Mouse (Mus musculus) intestine, postnatal 0 days (tissue): Measurements from ENCODE around the gene Plxnb2. TPM values are rescaled to one million over a fixed set of nuclear protein-coding genes. Genes with fewer than 3 reads are reported as not detected.

Source experiments
- ATAC-seq: fragments of 200-750 bp; cut with Nextera tagmentation; 2 replicates; pipeline ENCODE4 v1.8.0; 2017; ENCODE audit warnings: mild to moderate bottlenecking, moderate TSS enrichment, moderate library complexity
- H3K27ac ChIP-seq: fragments of 300-500 bp; sonication (generic); 2 replicates; pipeline ENCODE4 v1.5.1; 2014; ENCODE audit warnings: mild to moderate bottlenecking, low read depth, low read length, moderate library complexity
- H3K27me3 ChIP-seq: fragments of 300-500 bp; sonication (generic); replicated peaks from 2 replicates; pipeline ENCODE4 v1.6.1; 2014; ENCODE audit warnings: low read length, mixed read lengths; ENCODE audit not compliant: control insufficient read depth, insufficient read depth
- H3K36me3 ChIP-seq: fragments of 300-500 bp; sonication (generic); 2 replicates; pipeline ENCODE4 v1.6.1; 2014; ENCODE audit warnings: mild to moderate bottlenecking, moderate library complexity; ENCODE audit not compliant: control insufficient read depth, insufficient read depth
- H3K4me1 ChIP-seq: fragments of 300-500 bp; sonication (generic); replicated peaks from 2 replicates; pipeline ENCODE4 v1.6.1; 2014; ENCODE audit warnings: antibody characterized with exemption, low read length, mixed read lengths; ENCODE audit not compliant: control insufficient read depth, insufficient read depth
- H3K4me2 ChIP-seq: fragments of 300-500 bp; sonication (generic); replicated peaks from 2 replicates; pipeline ENCODE4 v1.6.1; 2014; ENCODE audit warnings: low read depth, mild to moderate bottlenecking, moderate library complexity
- H3K4me3 ChIP-seq: fragments of 300-500 bp; sonication (generic); 2 replicates; pipeline ENCODE4 v1.5.1; 2014; ENCODE audit warnings: low read depth, low read length
- H3K9ac ChIP-seq: fragments of 300-500 bp; sonication (generic); 2 replicates; pipeline ENCODE4 v1.6.1; 2014; ENCODE audit warnings: mild to moderate bottlenecking, low read depth, low read length
- H3K9me3 ChIP-seq: fragments of 300-500 bp; sonication (generic); 2 replicates; pipeline ENCODE4 v1.6.1; 2016; ENCODE audit warnings: mixed run types; ENCODE audit not compliant: control insufficient read depth
- CTCF ChIP-seq: sonication (generic); IDR thresholded peaks from 2 replicates; pipeline ENCODE4 v1.5.1; 2016; ENCODE audit warnings: low read depth, mild to moderate bottlenecking, control low read depth, antibody characterized with exemption, moderate library complexity
- WGBS: fragments of 180-500 bp; shearing (Covaris S2); extraction: QIAGEN DNeasy Blood & Tissue Kit; methylation state at CpG from one replicate; pipeline ENCODE4 v1.1.7; 2014; 5-methylcytosine and 5-hydroxymethylcytosine counted together
- polyA plus RNA-seq: library from polyadenylated mRNA; unstranded; fragments of >200 nt; fragmentation: Nextera tagmentation; extraction: Ambion mirVana; gene quantifications from 2 replicates; pipeline ENCODE4 v1.2.1, GENCODE M21; 2015

Gene Plxnb2
- polyA plus RNA-seq, 1 experiment from 2014 or later = 71.5 TPM

GRCm38 (mm10) chr15:89161397-89161796, 19.2 kb downstream of the Plxnb2 start:
- 52% methylated on average over 9 of the region's 9 CpGs for WGBS
- H3K27me3 ChIP-seq = no peaks in the 10 kb centered on the region
- peaks cover 100% of the 10 kb centered on the region for H3K36me3 ChIP-seq
- no peak overlapping the region for H3K27ac ChIP-seq
- no peak overlapping the region for H3K9ac ChIP-seq
- no peak for ATAC-seq
- H3K4me2 ChIP-seq = no peak overlapping the region
- no peak for TF ChIP-seq CTCF
- H3K4me3 ChIP-seq = no peak overlapping the region
- H3K9me3 ChIP-seq = no peaks in the 10 kb centered on the region
- no peaks in the 10 kb centered on the region for H3K4me1 ChIP-seq

GRCm38 (mm10) chr15:89158516-89158915, 22.1 kb downstream of the Plxnb2 start:
- WGBS = 94% methylated on average over 16 of the region's 16 CpGs

GRCm38 (mm10) chr15:89157954-89158353, 22.6 kb downstream of the Plxnb2 start:
- ATAC-seq = peak; percentile 24; the same call in 1 of the 2 replicates

More at GRCm38 (mm10) chr15:89158516-89158915, 22.1 kb downstream of the Plxnb2 start:
- Histone ChIP-seq H3K9me3 (no peaks in the 10 kb centered on the region), H3K36me3 (peaks cover 90% of the 10 kb centered on the region), H3K4me2 (no peak overlapping the region), H3K27me3 (no peaks in the 10 kb centered on the region), H3K4me3 (no peak overlapping the region), H3K9ac (no peak overlapping the region), H3K4me1 (no peaks in the 10 kb centered on the region), H3K27ac (peak overlapping the region; percentile 7; the same call in 1 of the 2 replicates)
- TF ChIP-seq CTCF = no peak
- no peak for ATAC-seq

GRCm38 (mm10) chr15:89152312-89152711, 28.3 kb downstream of the Plxnb2 start:
- Histone ChIP-seq H3K36me3 (peaks cover 28% of the 10 kb centered on the region), H3K4me2 (no peak overlapping the region), H3K27me3 (peaks cover 31% of the 10 kb centered on the region), H3K9ac (no peak overlapping the region), H3K4me3 (no peak overlapping the region), H3K27ac (no peak overlapping the region), H3K9me3 (no peaks in the 10 kb centered on the region), H3K4me1 (peaks cover 3% of the 10 kb centered on the region; the same call in 1 of the 2 replicates)
- no peak for ATAC-seq
- TF ChIP-seq CTCF = no peak

More at GRCm38 (mm10) chr15:89157954-89158353, 22.6 kb downstream of the Plxnb2 start:
- no peaks in the 10 kb centered on the region for H3K4me1 ChIP-seq
- no peaks in the 10 kb centered on the region for H3K9me3 ChIP-seq
- no peak overlapping the region for H3K27ac ChIP-seq
- no peak overlapping the region for H3K4me2 ChIP-seq
- 66% methylated on average over 7 of the region's 7 CpGs for WGBS
- H3K9ac ChIP-seq = no peak overlapping the region
- H3K4me3 ChIP-seq = no peak overlapping the region
- H3K36me3 ChIP-seq = peaks cover 84% of the 10 kb centered on the region
- H3K27me3 ChIP-seq = no peaks in the 10 kb centered on the region
- peak; percentile 83 for TF ChIP-seq CTCF

GRCm38 (mm10) chr15:89150041-89150390, 30.6 kb downstream of the Plxnb2 start:
- H3K27me3 ChIP-seq = peaks cover 48% of the 10 kb centered on the region
- H3K27ac ChIP-seq = no peak overlapping the region
- peaks cover 3% of the 10 kb centered on the region; the same call in 1 of the 2 replicates for H3K4me1 ChIP-seq
- no peak overlapping the region for H3K9ac ChIP-seq
- no peak for ATAC-seq
- H3K9me3 ChIP-seq = no peaks in the 10 kb centered on the region
- peak; percentile 16; the same call in 1 of the 2 replicates for TF ChIP-seq CTCF
- peak overlapping the region; percentile 92 for H3K4me2 ChIP-seq
- 5% methylated on average over 13 of the region's 13 CpGs for WGBS
- H3K4me3 ChIP-seq = peak overlapping the region; percentile 65; the same call in 1 of the 2 replicates
- H3K36me3 ChIP-seq = peaks cover 5% of the 10 kb centered on the region; the same call in 1 of the 2 replicates

GRCm38 (mm10) chr15:89149271-89150040, 31.1 kb downstream of the Plxnb2 start, which contains the start of gene Mapk11:
Gene Mapk11 (minus strand): TSS chr15:89149628.
- ATAC-seq = peak; percentile 34; the same call in 1 of the 2 replicates
- Histone ChIP-seq H3K4me3 (peak within 1 kb of the TSS; percentile 65), H3K36me3 (0 out of 2 replicates have a peak, but pooled peaks cover 3% of the 10 kb centered on the region), H3K27ac (no peak within 1 kb of the TSS), H3K27me3 (peaks cover 48% of the 10 kb centered on the region), H3K9ac (peak within 1 kb of the TSS; percentile 46), H3K4me1 (peaks cover 3% of the 10 kb centered on the region; the same call in 1 of the 2 replicates), H3K4me2 (peak within 1 kb of the TSS; percentile 92), H3K9me3 (no peaks in the 10 kb centered on the region)
- under 1% methylated on average over 50 of the region's 61 CpGs for WGBS
- TF ChIP-seq CTCF = no peak
